Mouse (Mus musculus) spleen, adult 2 months (tissue): ENCODE data around the gene Slc2a3.
A peak's percentile ranks its signal among the peaks of the same experiment; 100 is the strongest.

Experiments used
- CTCF ChIP-seq: fragments of 200-500 bp; IDR thresholded peaks from 2 replicates; pipeline ENCODE4 v1.5.1; 2011; ENCODE audit warnings: mild to moderate bottlenecking, inconsistent platforms; ENCODE audit not compliant: insufficient read depth, insufficient read length, insufficient replicate concordance; ENCODE audit errors: extremely low read depth
- POLR2A ChIP-seq: fragments of 200-500 bp; IDR thresholded peaks from 2 replicates; pipeline ENCODE4 v1.6.1; 2011; ENCODE audit warnings: low read depth, low read length, inconsistent platforms

GRCm38 (mm10) chr6:122810615-122811279 lies 9.3 kb upstream of the Slc2a3 start:
- TF ChIP-seq CTCF (no peak), POLR2A (peak; percentile 64)
